Mouse (Mus musculus) cerebellum, adult 2 months (tissue): ENCODE data around the gene Slc4a4.

ENCODE experiments used
- CTCF ChIP-seq: fragments of 200-500 bp; IDR thresholded peaks from 2 replicates; pipeline ENCODE4 v1.5.1; 2011; ENCODE audit warnings: low read depth, mild to moderate bottlenecking, control low read depth, low read length, moderate library complexity, borderline replicate concordance; ENCODE audit not compliant: insufficient read depth
- POLR2A ChIP-seq: fragments of 200-500 bp; IDR thresholded peaks from 2 replicates; pipeline ENCODE4 v1.6.1; 2011; ENCODE audit warnings: low read length, control low read depth, borderline replicate concordance; ENCODE audit not compliant: insufficient read depth

- TF ChIP-seq CTCF = no peak
- no peak for TF ChIP-seq POLR2A
Observed at GRCm38 (mm10) chr5:88990196-88990747, 103.7 kb downstream of the Slc4a4 start.
